9 mouse cellular contexts compared by ENCODE assay signal in the genomic region with DNA sequence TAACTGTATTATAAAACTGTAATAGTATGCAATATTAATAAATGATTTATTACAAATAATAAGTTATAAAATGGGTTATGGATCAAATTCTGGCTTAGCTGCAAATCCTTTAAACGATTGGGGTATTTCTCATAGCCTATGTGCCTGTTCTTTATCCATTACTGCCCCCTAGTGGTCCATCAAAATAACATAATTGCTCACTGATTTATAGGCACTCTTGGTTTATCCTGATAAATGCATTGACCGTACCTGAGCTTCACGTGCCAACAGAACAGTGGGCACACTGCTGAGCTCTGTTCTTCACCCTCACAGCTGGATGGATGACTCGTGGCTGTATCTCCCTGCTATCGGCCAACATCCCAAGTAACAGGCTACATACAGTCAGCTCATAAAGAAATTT. TPM values are rescaled to one million over a fixed set of nuclear protein-coding genes. Genes with fewer than 3 reads are reported as not detected.
DNase-seq lines count a peak whose midpoint lies in the region; ATAC-seq and TF ChIP-seq lines count a peak whose summit lies in the region.
"Had no signal": no experiment of that assay in that cellular context is flagged by ENCODE, and none has a peak within 500 bp of the region (broad histone marks: within the 10 kb centered on the region; RNA-seq: fewer than 3 reads in every experiment).

No protein-coding gene starts in this region.

- no peak overlapping the region for H3K9ac ChIP-seq in lung, embryonic 14.5 days
- H3K9ac ChIP-seq in embryonic facial prominence, embryonic 14.5 days (ENCODE audit: low read depth, low read length) = no peak overlapping the region
- H3K9ac ChIP-seq: liver, embryonic 15.5 days had no signal

- no peak overlapping the region for H3K27ac ChIP-seq in lung, embryonic 14.5 days (ENCODE audit: low read depth)
- no peak overlapping the region for H3K27ac ChIP-seq in embryonic facial prominence, embryonic 14.5 days (replicated peaks; ENCODE audit: low read depth, low read length)
- H3K27ac ChIP-seq: liver, embryonic 15.5 days had no signal

- peak; percentile 85 for TF ChIP-seq CTCF in lung, embryonic 14.5 days (IDR thresholded peaks at IDR 0.05; ENCODE audit: low read depth)

- H3K36me3 ChIP-seq in lung, embryonic 14.5 days (ENCODE audit: insufficient read depth) = no peaks in the 10 kb centered on the region
- H3K36me3 ChIP-seq in embryonic facial prominence, embryonic 14.5 days (ENCODE audit: control insufficient read depth, insufficient read depth, low read length) = no peaks in the 10 kb centered on the region
- H3K36me3 ChIP-seq: liver, embryonic 15.5 days had no signal

- no peaks in the 10 kb centered on the region for H3K4me1 ChIP-seq in lung, embryonic 14.5 days (ENCODE audit: insufficient read depth)
- no peaks in the 10 kb centered on the region for H3K4me1 ChIP-seq in embryonic facial prominence, embryonic 14.5 days (ENCODE audit: control insufficient read depth, insufficient read depth, low read length)
- H3K4me1 ChIP-seq: liver, embryonic 15.5 days had no signal

- no peak overlapping the region for H3K4me2 ChIP-seq in lung, embryonic 14.5 days
- H3K4me2 ChIP-seq in embryonic facial prominence, embryonic 14.5 days (ENCODE audit: low read depth, low read length) = no peak overlapping the region
- H3K4me2 ChIP-seq: liver, embryonic 15.5 days had no signal

- no peak overlapping the region for H3K4me3 ChIP-seq in lung, embryonic 14.5 days (ENCODE audit: low read depth, low read length)
- no peak overlapping the region for H3K4me3 ChIP-seq in embryonic facial prominence, embryonic 14.5 days (ENCODE audit: low read depth, low read length)
- H3K4me3 ChIP-seq: liver, embryonic 15.5 days had no signal

- no peaks in the 10 kb centered on the region for H3K9me3 ChIP-seq in lung, embryonic 14.5 days (ENCODE audit: low read depth, low read length)
- no peaks in the 10 kb centered on the region for H3K9me3 ChIP-seq in embryonic facial prominence, embryonic 14.5 days (ENCODE audit: control insufficient read depth, low read length)
- H3K9me3 ChIP-seq: liver, embryonic 15.5 days had no signal

- 11% methylated on average over 5 of the region's 5 CpGs for WGBS in lung, embryonic 14.5 days
- WGBS in embryonic facial prominence, embryonic 14.5 days = 18% methylated on average over 5 of the region's 5 CpGs

- DNase-seq in frontal cortex, postnatal 36 days (ENCODE audit: low spot score in 2 of 2) = no peak
- peak; percentile 85 for DNase-seq in lung, embryonic 14.5 days
- no peak for DNase-seq in lung, adult 18-20 months
- DNase-seq in embryonic facial prominence, embryonic 14.5 days (ENCODE audit: low spot score) = peak; percentile 77
- DNase-seq in gastrocnemius, postnatal 10 days = no peak
- no peak for DNase-seq in urinary bladder, adult 18-20 months (ENCODE audit: low spot score in 2 of 2)

- ATAC-seq in frontal cortex, adult (ENCODE audit: low TSS enrichment) = peak; percentile 69; the same call in 1 of the 2 replicates
- no peak for ATAC-seq in lung, embryonic 14.5 days (ENCODE audit: insufficient read depth)
- no peak for ATAC-seq in embryonic facial prominence, embryonic 14.5 days (ENCODE audit: low read depth)
- peak; percentile 81 for ATAC-seq in megakaryocyte progenitor cell, adult 5-6 weeks (replicated peaks; ENCODE audit: poor library complexity)

- H3K27me3 ChIP-seq in lung, embryonic 14.5 days (ENCODE audit: insufficient read depth, low read length) = no peaks in the 10 kb centered on the region
- no peaks in the 10 kb centered on the region for H3K27me3 ChIP-seq in embryonic facial prominence, embryonic 14.5 days (replicated peaks; ENCODE audit: control insufficient read depth, insufficient read depth, low read length)

RNA-seq across cellular contexts. Expression of a gene that starts 7.5 kb away (rescaled TPM):
- polyA plus RNA-seq in lung, embryonic 14.5 days (2014; fragmentation: Nextera tagmentation; extraction: Ambion mirVana) = 46.1 and 50.0 TPM in 2 replicates
- 60.4 and 60.8 TPM in 2 replicates for polyA plus RNA-seq in embryonic facial prominence, embryonic 14.5 days (2014; fragmentation: Nextera tagmentation; extraction: Ambion mirVana)
- 141 and 168 TPM in 2 replicates for total RNA-seq in megakaryocyte progenitor cell, adult 5-6 weeks (2015)
- total RNA-seq in megakaryocyte progenitor cell, adult 5-6 weeks (2017) = 118 and 136 TPM in 2 replicates
- 100 to 1,000 TPM; 279 to 289 TPM for total RNA-seq in gastrocnemius, postnatal 10 days (2021)

RNA-seq across cellular contexts. Expression of a gene that starts 21.3 kb away (rescaled TPM):
- 34.9 and 36.9 TPM in 2 replicates for polyA plus RNA-seq in lung, embryonic 14.5 days (2014; fragmentation: Nextera tagmentation; extraction: Ambion mirVana)
- polyA plus RNA-seq in embryonic facial prominence, embryonic 14.5 days (2014; fragmentation: Nextera tagmentation; extraction: Ambion mirVana) = 18.4 and 19.1 TPM in 2 replicates
- total RNA-seq in megakaryocyte progenitor cell, adult 5-6 weeks (2015) = not detected in 2 replicates
- not detected in 2 replicates for total RNA-seq in megakaryocyte progenitor cell, adult 5-6 weeks (2017)
- total RNA-seq in gastrocnemius, postnatal 10 days (2021) = 10 to 100 TPM; 21.2 to 27.4 TPM

RNA-seq across cellular contexts. Expression of a gene that starts 53.3 kb away (rescaled TPM):
- polyA plus RNA-seq in lung, embryonic 14.5 days (2014; fragmentation: Nextera tagmentation; extraction: Ambion mirVana) = 0.20 TPM in 1 of 2 replicates, not detected in the other
- 0.22 TPM in 1 of 2 replicates, not detected in the other for polyA plus RNA-seq in embryonic facial prominence, embryonic 14.5 days (2014; fragmentation: Nextera tagmentation; extraction: Ambion mirVana)
- total RNA-seq in megakaryocyte progenitor cell, adult 5-6 weeks (2015) = not detected in 2 replicates
- 0.88 TPM in 1 of 2 replicates, not detected in the other for total RNA-seq in megakaryocyte progenitor cell, adult 5-6 weeks (2017)
- total RNA-seq in gastrocnemius, postnatal 10 days (2021) = 10 to 100 TPM in 1 of 2 experiments, 1 to 10 TPM in 1; 9.9 to 10.7 TPM
- polyA plus RNA-seq: liver, embryonic 15.5 days had no signal

Comparison
In these comparisons a context has a peak if more than half of its experiments do, and no peak if none do; other contexts are left out.
1. DNase-seq: peak in lung, embryonic 14.5 days (single experiment) and embryonic facial prominence, embryonic 14.5 days (single experiment); none in frontal cortex, postnatal 36 days (0 of 2), lung, adult 18-20 months (0 of 2), gastrocnemius, postnatal 10 days (single experiment) and urinary bladder, adult 18-20 months (0 of 2).
2. ATAC-seq: peak in frontal cortex, adult (single experiment) and megakaryocyte progenitor cell, adult 5-6 weeks (single experiment); none in lung, embryonic 14.5 days (single experiment) and embryonic facial prominence, embryonic 14.5 days (single experiment).
3. RNA of a gene that starts 21.3 kb away (total RNA-seq): 21.2 to 27.4 TPM in gastrocnemius, postnatal 10 days; not detected in megakaryocyte progenitor cell, adult 5-6 weeks; every median in the first group is over 10 times any median in the second.
4. RNA of a gene that starts 53.3 kb away (total RNA-seq): 9.9 to 10.7 TPM in gastrocnemius, postnatal 10 days; 0.88 TPM in megakaryocyte progenitor cell, adult 5-6 weeks; every median in the first group is over 4 times any median in the second.